Mouse (Mus musculus): ENCODE measurements at regions not wholly inside any gene's neighbourhood (a gene's known extent, or its start where the extent isn't known, plus 50 kb on each side); places are given as distances from the start of the nearest gene placed in this dataset.

DNA sequence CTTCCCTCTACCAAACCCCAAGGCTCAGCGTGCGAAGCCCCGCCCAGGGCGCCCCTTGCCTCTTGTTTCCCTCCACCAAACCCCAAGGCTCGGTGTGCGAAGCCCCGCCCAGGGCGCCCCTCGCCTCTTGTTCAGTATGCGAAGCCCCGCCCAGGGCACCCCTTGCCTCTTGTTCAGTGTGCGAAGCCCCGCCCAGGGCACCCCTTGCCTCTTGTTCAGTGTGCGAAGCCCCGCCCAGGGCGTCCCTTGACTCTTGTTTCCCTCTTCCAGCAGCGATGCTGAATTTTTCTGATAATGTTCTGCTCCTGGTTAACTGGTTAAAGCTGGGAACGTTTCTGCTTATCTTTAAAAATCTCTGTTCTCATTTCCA, 394.7 kb upstream of the Ptprd start:
- TF ChIP-seq CTCF (IDR thresholded peaks at IDR 0.05; ENCODE audit: extremely low read depth, insufficient read depth, low read length) (no peak), POLR2A (IDR thresholded peaks at IDR 0.05; ENCODE audit: extremely low read depth, insufficient read depth, low read length) (no peak)
